Mouse (Mus musculus) spleen, adult 2 months (tissue): ENCODE measurements around the gene Olfr6.
"Not testable (repeated sequence)": the region's sequence is repeated elsewhere in the genome, so short reads cannot be mapped to it uniquely, and the experiment has no call there.

Experiments
- CTCF ChIP-seq: fragments of 200-500 bp; IDR thresholded peaks from 2 replicates; pipeline ENCODE4 v1.5.1; 2011; ENCODE audit warnings: mild to moderate bottlenecking, inconsistent platforms; ENCODE audit not compliant: insufficient read depth, insufficient read length, insufficient replicate concordance; ENCODE audit errors: extremely low read depth
- POLR2A ChIP-seq: fragments of 200-500 bp; IDR thresholded peaks from 2 replicates; pipeline ENCODE4 v1.6.1; 2011; ENCODE audit warnings: low read depth, low read length, inconsistent platforms

GRCm38 (mm10) chr7:106967503-106967902 lies 3.8 kb upstream of the Olfr6 start:
- TF ChIP-seq CTCF: 0 out of 2 replicates have a peak, but pooled peaks have one; percentile 2
- TF ChIP-seq POLR2A: not testable (repeated sequence)
